Mouse (Mus musculus) left cerebral cortex, postnatal 14 days (tissue): ENCODE data around the gene Fam13c. TPM values are rescaled to one million over a fixed set of nuclear protein-coding genes. Genes with fewer than 3 reads are reported as not detected.

Source experiments
- DNase-seq, 2 experiments: peaks; one replicate each; pipeline ENCODE4 v3.0.0; 2021 to 2022; ENCODE audit warnings: low spot score in 2 of 2, mixed read lengths in 1 of 2
- intact Hi-C: fragments of 180-260 bp; cut with DNase I; formaldehyde crosslinking; loops from one replicate; pipeline ENCODE4 v1.15.1; 2025
- total RNA-seq, 2 experiments: library from RNA; stranded (reverse); gene quantifications; 2 replicates each; pipeline ENCODE4 v1.2.3; 2021

Gene Fam13c
- total RNA-seq, 2 experiments from 2014 or later: 46.9 to 50.9 TPM

DNA sequence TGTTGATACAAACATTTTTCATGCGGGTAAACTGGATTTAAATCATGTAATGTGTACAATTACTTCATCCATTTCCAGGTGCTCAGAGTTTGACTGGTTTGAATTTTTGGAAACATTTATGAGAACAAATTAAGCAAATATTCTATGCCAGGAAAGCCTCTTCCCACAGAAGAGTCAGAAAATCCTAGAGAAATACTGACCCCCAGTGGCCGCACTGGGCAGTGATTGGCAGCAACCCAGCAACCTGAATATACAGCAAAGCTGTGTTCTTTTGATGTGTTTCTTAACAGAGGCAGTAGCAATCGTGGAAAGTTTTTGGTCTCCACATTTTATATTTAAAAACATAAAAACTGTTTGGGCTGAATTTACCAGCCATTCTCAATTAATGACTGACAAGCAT lies 123.4 kb downstream of the Fam13c start:
- peak; percentile 70 to 82 for DNase-seq
- intact Hi-C loops: loop anchor here (2.0 to 10.0 kb wide), 4 partner anchors 196 to 661 kb away; no protein-coding TSS in a partner anchor

- intact Hi-C loops: no loop called here
- no peak for DNase-seq
Measured at GRCm38 (mm10) chr10:70581556-70582211, 141.4 kb downstream of the Fam13c start.

GRCm38 (mm10) chr10:70584171-70584570 lies 143.9 kb downstream of the Fam13c start:
- DNase-seq: no peak
- intact Hi-C loops: no loop called here

DNA sequence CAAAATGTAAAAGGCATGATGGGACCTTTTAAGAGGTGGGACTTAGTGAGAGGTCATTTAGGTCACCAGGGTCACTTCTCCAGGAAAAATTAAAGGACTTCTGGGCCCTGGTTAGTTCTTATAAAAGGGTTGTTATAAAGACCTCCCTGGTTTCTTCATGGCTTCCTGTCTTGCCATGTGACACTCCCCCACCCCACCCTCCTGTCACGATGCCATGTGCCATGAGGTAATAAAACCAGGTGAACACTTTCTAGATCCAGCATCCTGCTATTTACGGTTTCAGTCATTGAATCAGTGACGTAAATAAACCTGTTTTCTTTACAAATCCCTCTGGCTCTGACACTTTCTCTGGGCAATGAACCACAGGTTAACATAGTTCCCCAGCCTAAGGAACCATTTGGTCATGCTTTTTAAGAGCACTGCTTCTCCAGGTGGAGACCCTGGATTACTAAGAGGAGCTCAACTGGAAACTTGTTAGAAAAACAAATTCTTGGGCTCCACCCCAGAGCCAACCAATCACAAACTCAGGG lies 146.7 kb downstream of the Fam13c start:
- intact Hi-C loops: no loop called here
- no peak for DNase-seq

DNA sequence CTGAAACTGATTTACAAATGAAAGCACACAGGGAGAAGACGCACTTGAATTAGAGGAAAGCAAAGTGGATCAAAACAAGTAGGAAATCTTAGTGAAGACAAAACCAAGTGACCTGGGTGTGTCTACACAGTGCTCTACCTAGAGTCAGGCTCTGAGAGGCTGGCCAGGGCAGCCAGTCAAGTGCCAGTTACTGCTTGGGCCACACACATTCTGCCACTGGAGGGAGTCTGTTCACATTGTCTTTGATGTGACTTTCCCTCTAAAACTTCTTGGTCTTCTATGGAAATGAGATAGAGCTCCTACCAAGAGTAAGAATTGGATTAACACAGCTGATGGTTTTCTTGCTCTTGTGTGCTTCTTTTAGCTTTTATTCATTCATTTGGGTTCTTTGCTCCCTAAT lies 153.7 kb downstream of the Fam13c start:
- peak; percentile 22 to 52 for DNase-seq
- intact Hi-C loops: loop anchor here (10.0 kb wide), 1 partner anchor 371 kb away; no protein-coding TSS in a partner anchor

GRCm38 (mm10) chr10:70598081-70598515 lies 157.8 kb downstream of the Fam13c start:
- intact Hi-C loops: loop anchor here (5.0 to 10.0 kb wide), 2 partner anchors 214 to 367 kb away; no protein-coding TSS in a partner anchor
- peak; percentile 17 to 36 for DNase-seq

DNA sequence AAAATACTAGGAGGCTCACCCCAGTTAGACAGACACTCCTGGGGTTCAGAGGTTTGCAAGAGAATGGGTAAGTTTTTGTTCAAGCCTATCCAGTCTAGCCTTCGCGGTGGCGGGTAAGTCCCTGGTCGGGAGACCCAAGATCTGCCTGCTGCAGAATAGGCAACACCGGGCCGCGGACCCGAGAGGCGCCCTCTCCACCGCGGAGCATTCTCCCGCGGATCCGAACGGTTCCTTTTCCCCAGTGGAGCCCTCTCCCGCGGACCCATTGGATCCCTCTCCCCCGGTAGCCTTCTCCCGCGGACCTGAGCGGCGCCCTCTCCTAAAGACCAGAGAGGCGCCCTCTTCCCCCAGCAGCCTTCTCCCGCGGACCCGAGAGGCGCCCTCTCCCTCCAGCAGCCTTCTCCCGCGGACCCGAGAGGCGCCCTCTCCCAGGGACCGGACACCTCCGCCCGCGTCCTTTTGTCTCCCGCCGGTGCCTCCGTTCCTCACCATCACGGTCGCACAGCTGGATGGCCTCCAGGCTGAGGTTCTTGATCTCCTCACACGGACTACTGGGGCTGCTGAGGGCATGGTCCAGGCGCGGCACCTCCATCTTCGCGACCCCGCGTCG lies 158.3 kb downstream of the Fam13c start:
- intact Hi-C loops: loop anchor here (5.0 to 10.0 kb wide), 2 partner anchors 214 to 366 kb away; no protein-coding TSS in a partner anchor
- DNase-seq: peak; percentile 31 to 45

- peak; percentile 94 to 95 for DNase-seq
- intact Hi-C loops: loop anchor here (5.0 to 10.0 kb wide), 2 partner anchors 213 to 365 kb away; no protein-coding TSS in a partner anchor
Measured at GRCm38 (mm10) chr10:70599126-70599924, 159.0 kb downstream of the Fam13c start.

GRCm38 (mm10) chr10:70599925-70600305 lies 159.6 kb downstream of the Fam13c start:
- DNase-seq: no peak
- intact Hi-C loops: loop anchor here (2.0 to 10.0 kb wide), 3 partner anchors 117 to 365 kb away; no protein-coding TSS in a partner anchor

Other genes starting within 250 kb of the Fam13c start
- gene Mrln, start 235.8 kb upstream of the Fam13c start, total RNA-seq: not detected
- 1 to 10 TPM; 3.4 to 5.7 TPM for gene Slc16a9, start 195.4 kb upstream of the Fam13c start, total RNA-seq
- gene Phyhipl, start 215.5 kb downstream of the Fam13c start, total RNA-seq: 100 to 1,000 TPM; 212 to 227 TPM